In the genomic region with DNA sequence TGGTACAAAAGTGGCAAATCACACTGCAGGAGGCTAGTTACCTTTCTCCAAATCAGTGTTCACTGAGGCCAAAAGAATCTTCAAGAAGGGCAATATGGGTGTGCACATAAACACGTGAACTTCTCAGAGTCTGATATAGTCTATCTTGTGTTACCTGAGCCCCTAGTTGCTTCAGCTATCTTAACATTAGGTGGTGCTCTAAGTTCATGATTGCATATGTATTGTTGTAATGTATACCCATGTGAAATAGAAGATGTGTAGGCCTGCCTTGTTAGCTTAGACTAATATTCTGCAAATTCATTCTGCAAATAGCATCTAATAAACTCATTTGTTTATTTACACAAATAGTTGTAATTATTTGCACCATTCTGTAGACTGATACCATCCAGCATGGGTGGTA, we compare ENCODE assay signal across 19 mouse cellular contexts.
DNase-seq lines count a peak whose midpoint lies in the region; ATAC-seq and TF ChIP-seq lines count a peak whose summit lies in the region.
"Had no signal": no experiment of that assay in that cellular context is flagged by ENCODE, and none has a peak within 500 bp of the region (broad histone marks: within the 10 kb centered on the region; RNA-seq: fewer than 3 reads in every experiment).

No protein-coding gene starts in this region.

- H3K36me3 ChIP-seq in forebrain, embryonic 13.5 days (ENCODE audit: poor library complexity, severe bottlenecking) = no peaks in the 10 kb centered on the region
- no peaks in the 10 kb centered on the region for H3K36me3 ChIP-seq in forebrain, embryonic 11.5 days (ENCODE audit: control insufficient read depth, insufficient read depth, low read length)
- H3K36me3 ChIP-seq in kidney, postnatal 0 days (ENCODE audit: insufficient read depth, low read length) = no peaks in the 10 kb centered on the region
- no peaks in the 10 kb centered on the region for H3K36me3 ChIP-seq in kidney, adult 2 months (ENCODE audit: control insufficient read depth, insufficient read depth, low read length)
- no peaks in the 10 kb centered on the region for H3K36me3 ChIP-seq in midbrain, postnatal 0 days (ENCODE audit: insufficient read depth, low read length)
- H3K36me3 ChIP-seq: embryonic facial prominence, embryonic 15.5 days; heart, embryonic 13.5 days had no signal

- no peaks in the 10 kb centered on the region for H3K9me3 ChIP-seq in forebrain, embryonic 13.5 days (replicated peaks)
- no peaks in the 10 kb centered on the region for H3K9me3 ChIP-seq in forebrain, embryonic 11.5 days (ENCODE audit: control insufficient read depth, low read length)
- no peaks in the 10 kb centered on the region for H3K9me3 ChIP-seq in kidney, postnatal 0 days (replicated peaks; ENCODE audit: low read length)
- no peaks in the 10 kb centered on the region for H3K9me3 ChIP-seq in midbrain, postnatal 0 days (ENCODE audit: low read length)
- H3K9me3 ChIP-seq: embryonic facial prominence, embryonic 15.5 days had no signal

- no peak for TF ChIP-seq POLR2A in kidney, adult 2 months (IDR thresholded peaks at IDR 0.05; ENCODE audit: low read depth, low read length)

- H3K27ac ChIP-seq in forebrain, embryonic 13.5 days = no peak overlapping the region
- no peak overlapping the region for H3K27ac ChIP-seq in forebrain, embryonic 11.5 days (ENCODE audit: low read depth, low read length)
- no peak overlapping the region for H3K27ac ChIP-seq in kidney, postnatal 0 days
- H3K27ac ChIP-seq in kidney, adult 2 months (ENCODE audit: insufficient read depth, low read depth, low read length) = no peak overlapping the region
- H3K27ac ChIP-seq in midbrain, postnatal 0 days (ENCODE audit: low read depth, low read length) = no peak overlapping the region
- H3K27ac ChIP-seq: embryonic facial prominence, embryonic 15.5 days; heart, embryonic 13.5 days had no signal

- no peaks in the 10 kb centered on the region for H3K4me1 ChIP-seq in forebrain, embryonic 13.5 days
- no peaks in the 10 kb centered on the region for H3K4me1 ChIP-seq in forebrain, embryonic 11.5 days (replicated peaks; ENCODE audit: control insufficient read depth, insufficient read depth, low read length)
- H3K4me1 ChIP-seq in kidney, postnatal 0 days (replicated peaks; ENCODE audit: insufficient read depth, low read length) = no peaks in the 10 kb centered on the region
- no peaks in the 10 kb centered on the region for H3K4me1 ChIP-seq in kidney, adult 2 months (ENCODE audit: control insufficient read depth, insufficient read depth, low read length)
- H3K4me1 ChIP-seq in midbrain, postnatal 0 days (ENCODE audit: insufficient read depth, low read length) = no peaks in the 10 kb centered on the region
- H3K4me1 ChIP-seq: embryonic facial prominence, embryonic 15.5 days; heart, embryonic 13.5 days had no signal

- H3K4me3 ChIP-seq in forebrain, embryonic 13.5 days = no peak overlapping the region
- H3K4me3 ChIP-seq in forebrain, embryonic 11.5 days (ENCODE audit: low read depth, low read length) = no peak overlapping the region
- no peak overlapping the region for H3K4me3 ChIP-seq in kidney, postnatal 0 days (replicated peaks; ENCODE audit: low read depth, low read length)
- H3K4me3 ChIP-seq in kidney, adult 2 months (ENCODE audit: insufficient read depth, low read depth, low read length) = no peak overlapping the region
- H3K4me3 ChIP-seq in midbrain, postnatal 0 days (ENCODE audit: low read depth, low read length) = no peak overlapping the region
- H3K4me3 ChIP-seq: embryonic facial prominence, embryonic 15.5 days; heart, embryonic 13.5 days had no signal

- DNase-seq in forebrain, embryonic 11.5 days (ENCODE audit: low spot score) = no peak
- DNase-seq in kidney, postnatal 0 days (ENCODE audit: low spot score) = peak; percentile 3
- no peak for DNase-seq in kidney, adult 2 months
- DNase-seq in brain, adult 2 months (ENCODE audit: low read depth, low spot score) = peak; percentile 47
- DNase-seq in midbrain, postnatal 0 days (ENCODE audit: low spot score) = peak; percentile 70
- DNase-seq in lung, postnatal 14 days = no peak
- DNase-seq in natural killer cell, adult 2 months (ENCODE audit: low spot score in 2 of 2) = no peak
- DNase-seq: cerebellum, adult 18-20 months; heart, postnatal 4 days; kidney, adult 8-10 months; kidney, postnatal 4 days; liver; lung, adult 18-20 months; lung, postnatal 4 days; right cerebral cortex, postnatal 25 days had no signal

- 77% methylated on average over 1 of the region's 1 CpGs for WGBS in forebrain, embryonic 13.5 days
- 87% methylated on average over 1 of the region's 1 CpGs for WGBS in forebrain, embryonic 11.5 days
- 63% methylated on average over 1 of the region's 1 CpGs for WGBS in kidney, postnatal 0 days
- WGBS in kidney, adult 2 months = 54% methylated on average over 1 of the region's 1 CpGs
- 56% methylated on average over 1 of the region's 1 CpGs for WGBS in midbrain, postnatal 0 days

- no peak overlapping the region for H3K4me2 ChIP-seq in forebrain, embryonic 13.5 days
- no peak overlapping the region for H3K4me2 ChIP-seq in forebrain, embryonic 11.5 days (ENCODE audit: low read depth, low read length, severe bottlenecking)
- H3K4me2 ChIP-seq in kidney, postnatal 0 days (ENCODE audit: low read length) = no peak overlapping the region
- no peak overlapping the region for H3K4me2 ChIP-seq in midbrain, postnatal 0 days (ENCODE audit: low read depth, low read length, poor library complexity, severe bottlenecking)
- H3K4me2 ChIP-seq: embryonic facial prominence, embryonic 15.5 days; heart, embryonic 13.5 days had no signal

- TF ChIP-seq CTCF in kidney, postnatal 0 days (IDR thresholded peaks at IDR 0.05; ENCODE audit: low read depth) = peak; percentile 25; the same call in 1 of the 2 replicates
- TF ChIP-seq CTCF in kidney, adult 2 months (conservative IDR thresholded peaks at IDR 0.05; ENCODE audit: insufficient read depth, insufficient read length, low read depth, low read length) = no peak
- TF ChIP-seq CTCF in midbrain, postnatal 0 days (IDR thresholded peaks at IDR 0.05) = peak; percentile 87

- ATAC-seq in forebrain, embryonic 13.5 days = peak; percentile 70
- no peak for ATAC-seq in forebrain, embryonic 11.5 days (replicated peaks; ENCODE audit: low FRiP score)
- no peak for ATAC-seq in kidney, postnatal 0 days (replicated peaks; ENCODE audit: low FRiP score, low read depth)
- ATAC-seq in midbrain, postnatal 0 days (ENCODE audit: low FRiP score) = peak; percentile 75; the same call in 1 of the 2 replicates
- ATAC-seq: Patski had no signal

- H3K9ac ChIP-seq in forebrain, embryonic 13.5 days = no peak overlapping the region
- H3K9ac ChIP-seq in forebrain, embryonic 11.5 days (ENCODE audit: low read length) = no peak overlapping the region
- no peak overlapping the region for H3K9ac ChIP-seq in kidney, postnatal 0 days (ENCODE audit: low read depth, low read length)
- no peak overlapping the region for H3K9ac ChIP-seq in midbrain, postnatal 0 days (replicated peaks; ENCODE audit: low read length, poor library complexity, severe bottlenecking)
- H3K9ac ChIP-seq: embryonic facial prominence, embryonic 15.5 days; heart, embryonic 13.5 days had no signal

- H3K27me3 ChIP-seq in forebrain, embryonic 13.5 days = no peaks in the 10 kb centered on the region
- H3K27me3 ChIP-seq in forebrain, embryonic 11.5 days (ENCODE audit: control insufficient read depth, insufficient read depth, low read length) = no peaks in the 10 kb centered on the region
- H3K27me3 ChIP-seq in kidney, postnatal 0 days (ENCODE audit: insufficient read depth, low read length) = no peaks in the 10 kb centered on the region
- no peaks in the 10 kb centered on the region for H3K27me3 ChIP-seq in kidney, adult 2 months (replicated peaks; ENCODE audit: control insufficient read depth, insufficient read depth, low read length)
- H3K27me3 ChIP-seq in midbrain, postnatal 0 days (ENCODE audit: insufficient read depth, low read length) = no peaks in the 10 kb centered on the region
- H3K27me3 ChIP-seq: embryonic facial prominence, embryonic 15.5 days; heart, embryonic 13.5 days; Patski had no signal

Comparison
In these comparisons a context has a peak if more than half of its experiments do, and no peak if none do; other contexts are left out.
1. ATAC-seq: peak in forebrain, embryonic 13.5 days (single experiment) and midbrain, postnatal 0 days (single experiment); none in forebrain, embryonic 11.5 days (single experiment) and kidney, postnatal 0 days (single experiment).
2. DNase-seq: peak in kidney, postnatal 0 days (single experiment), brain, adult 2 months (single experiment) and midbrain, postnatal 0 days (single experiment); none in forebrain, embryonic 11.5 days (single experiment), kidney, adult 2 months (single experiment), lung, postnatal 14 days (single experiment) and natural killer cell, adult 2 months (0 of 2).